Mouse (Mus musculus): ENCODE results near the gene Smarca2. TPM values are rescaled to one million over a fixed set of nuclear protein-coding genes. Genes with fewer than 3 reads are reported as not detected.

Gene Smarca2
- polyA plus RNA-seq, 1 experiment, result 2.1 TPM

DNA sequence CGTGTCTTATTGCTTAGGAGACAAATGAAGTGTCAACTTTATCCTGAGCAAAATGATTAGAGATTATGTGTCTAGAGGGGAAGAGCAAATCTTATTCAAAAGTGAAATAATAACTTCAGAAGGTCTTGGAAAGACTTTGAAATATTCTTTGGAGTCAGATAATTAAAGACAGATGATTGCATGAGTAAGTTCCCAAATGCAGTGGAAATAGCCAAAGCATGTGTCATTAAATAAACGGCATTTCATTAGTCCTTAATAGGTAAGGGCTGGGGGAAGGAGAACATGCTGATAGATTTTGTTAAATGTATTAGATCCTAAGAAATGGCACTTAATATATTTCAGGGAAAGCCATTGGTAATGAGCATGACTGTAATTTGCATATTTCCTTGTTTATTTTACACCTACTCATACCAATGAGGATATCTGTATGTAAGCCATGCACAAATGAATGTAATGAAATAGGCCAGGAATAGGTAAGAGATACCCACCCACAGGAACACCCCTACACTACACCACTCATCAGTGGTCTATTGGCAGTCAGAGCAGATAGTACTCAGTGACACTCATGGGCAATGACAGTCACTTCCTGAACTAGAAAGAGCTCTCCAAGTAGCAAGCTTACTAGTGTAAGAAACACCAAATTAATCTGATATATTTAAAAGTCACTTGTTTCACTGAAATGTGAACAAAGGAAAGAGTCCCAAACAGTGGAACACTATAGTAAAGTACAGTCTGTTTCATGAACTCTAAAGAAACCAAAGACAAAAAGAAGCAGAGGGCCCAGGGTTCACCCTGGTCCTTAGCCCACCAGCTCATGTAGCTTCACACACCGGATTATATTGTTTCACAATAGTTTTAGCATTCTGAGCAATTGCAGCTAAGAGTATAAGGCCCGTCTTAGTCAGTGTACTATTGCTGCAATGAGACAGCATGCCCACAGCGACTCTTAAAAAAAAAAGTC, 185.8 kb downstream of the Smarca2 start:
- H3K79me3 ChIP-seq (ENCODE audit: low read depth), result no peaks in the 10 kb centered on the region
- H3K36me3 ChIP-seq (ENCODE audit: control insufficient read depth, insufficient read depth), result no peaks in the 10 kb centered on the region
- H3ac ChIP-seq (ENCODE audit: control insufficient read depth, insufficient read length, low read depth), result no peak overlapping the region
- H3K27me3 ChIP-seq (ENCODE audit: control insufficient read depth, insufficient read depth, insufficient read length), result no peaks in the 10 kb centered on the region
- H3K79me2 ChIP-seq (ENCODE audit: control insufficient read depth, insufficient read depth), result no peaks in the 10 kb centered on the region
- TF ChIP-seq FOSL1 (IDR thresholded peaks at IDR 0.05; ENCODE audit: insufficient read depth, low read length, poor library complexity, severe bottlenecking), result no peak
- no peak for TF ChIP-seq MYOG (IDR thresholded peaks at IDR 0.05; ENCODE audit: control insufficient read depth, extremely low read depth, insufficient read length)
- no peak for TF ChIP-seq MAX (IDR thresholded peaks at IDR 0.05)
- no peak for TF ChIP-seq CEBPB (IDR thresholded peaks at IDR 0.05; ENCODE audit: low read depth)
- TF ChIP-seq MYOD1 (IDR thresholded peaks at IDR 0.05; ENCODE audit: control insufficient read depth, insufficient read length, low read depth), result no peak
- TF ChIP-seq USF1 (IDR thresholded peaks at IDR 0.05; ENCODE audit: low read depth), result no peak
- TF ChIP-seq CTCF (IDR thresholded peaks at IDR 0.05; ENCODE audit: control insufficient read depth, insufficient read depth, insufficient read length), result no peak
- H3K4me3 ChIP-seq (ENCODE audit: insufficient read depth, poor library complexity, severe bottlenecking), result no peak overlapping the region

DNA sequence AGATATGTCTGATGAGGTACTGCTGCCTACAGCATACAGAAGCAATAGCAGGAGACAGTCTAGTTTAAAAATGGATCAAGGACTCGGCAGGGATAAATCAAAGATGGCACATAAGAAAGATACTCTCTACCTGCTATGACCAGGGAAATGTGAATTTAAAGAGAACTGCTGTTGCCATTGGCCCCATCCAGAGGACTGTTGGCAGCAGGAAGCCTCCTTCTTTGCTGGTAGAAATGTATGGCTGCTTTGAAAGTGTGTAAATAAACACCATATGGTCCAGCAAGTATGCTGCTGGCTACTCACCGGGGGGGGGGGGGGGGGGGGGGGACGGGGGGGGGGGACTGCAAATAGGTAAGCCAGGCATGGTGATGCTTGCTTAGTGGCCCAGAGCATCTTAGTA, 189.5 kb downstream of the Smarca2 start:
- no peaks in the 10 kb centered on the region for H3K79me2 ChIP-seq (ENCODE audit: control insufficient read depth, insufficient read depth)
- no peaks in the 10 kb centered on the region for H3K36me3 ChIP-seq (ENCODE audit: control insufficient read depth, insufficient read depth)
- H3K79me3 ChIP-seq (ENCODE audit: low read depth), result no peaks in the 10 kb centered on the region
- no peak overlapping the region for H3K4me3 ChIP-seq (ENCODE audit: insufficient read depth, poor library complexity, severe bottlenecking)
- no peaks in the 10 kb centered on the region for H3K27me3 ChIP-seq (ENCODE audit: control insufficient read depth, insufficient read depth, insufficient read length)
- H3ac ChIP-seq (ENCODE audit: control insufficient read depth, insufficient read length, low read depth), result no peak overlapping the region
- TF ChIP-seq MYOG (IDR thresholded peaks at IDR 0.05; ENCODE audit: control insufficient read depth, extremely low read depth, insufficient read length) (no peak), CEBPB (IDR thresholded peaks at IDR 0.05; ENCODE audit: low read depth) (no peak), FOSL1 (IDR thresholded peaks at IDR 0.05; ENCODE audit: insufficient read depth, low read length, poor library complexity, severe bottlenecking) (no peak), MYOD1 (IDR thresholded peaks at IDR 0.05; ENCODE audit: control insufficient read depth, insufficient read length, low read depth) (no peak), CTCF (IDR thresholded peaks at IDR 0.05; ENCODE audit: control insufficient read depth, insufficient read depth, insufficient read length) (no peak)

DNA sequence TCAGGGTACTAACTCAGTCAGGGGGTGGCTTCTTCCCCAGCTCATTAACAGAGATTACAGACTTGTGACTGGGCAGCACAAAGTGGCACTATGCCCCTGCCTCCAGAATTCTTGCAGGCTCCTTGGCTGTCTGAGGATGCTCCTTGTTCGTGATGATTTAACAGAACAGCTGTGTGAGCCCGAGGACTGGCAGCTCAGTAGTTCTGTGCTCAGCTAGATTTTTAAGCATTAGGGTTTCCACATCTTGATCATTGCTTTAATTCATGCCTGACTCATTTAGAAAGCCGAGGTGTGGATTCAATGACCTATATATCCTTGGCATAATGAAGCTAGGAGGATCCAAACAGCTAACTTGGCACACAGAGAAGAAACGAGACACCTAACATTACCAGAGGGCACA, 191.2 kb downstream of the Smarca2 start:
- Histone ChIP-seq H3ac (ENCODE audit: control insufficient read depth, insufficient read length, low read depth) (no peak overlapping the region), H3K79me3 (ENCODE audit: low read depth) (no peaks in the 10 kb centered on the region), H3K36me3 (ENCODE audit: control insufficient read depth, insufficient read depth) (no peaks in the 10 kb centered on the region), H3K4me3 (ENCODE audit: insufficient read depth, poor library complexity, severe bottlenecking) (no peak overlapping the region), H3K79me2 (ENCODE audit: control insufficient read depth, insufficient read depth) (no peaks in the 10 kb centered on the region), H3K27me3 (ENCODE audit: control insufficient read depth, insufficient read depth, insufficient read length) (no peaks in the 10 kb centered on the region)
- TF ChIP-seq MYOG (IDR thresholded peaks at IDR 0.05; ENCODE audit: control insufficient read depth, extremely low read depth, insufficient read length) (no peak), CTCF (IDR thresholded peaks at IDR 0.05; ENCODE audit: control insufficient read depth, insufficient read depth, insufficient read length) (no peak), MAX (IDR thresholded peaks at IDR 0.05) (no peak), MYOD1 (IDR thresholded peaks at IDR 0.05; ENCODE audit: control insufficient read depth, insufficient read length, low read depth) (no peak), CEBPB (IDR thresholded peaks at IDR 0.05; ENCODE audit: low read depth) (no peak), USF1 (IDR thresholded peaks at IDR 0.05; ENCODE audit: low read depth) (no peak), FOSL1 (IDR thresholded peaks at IDR 0.05; ENCODE audit: insufficient read depth, low read length, poor library complexity, severe bottlenecking) (no peak)

DNA sequence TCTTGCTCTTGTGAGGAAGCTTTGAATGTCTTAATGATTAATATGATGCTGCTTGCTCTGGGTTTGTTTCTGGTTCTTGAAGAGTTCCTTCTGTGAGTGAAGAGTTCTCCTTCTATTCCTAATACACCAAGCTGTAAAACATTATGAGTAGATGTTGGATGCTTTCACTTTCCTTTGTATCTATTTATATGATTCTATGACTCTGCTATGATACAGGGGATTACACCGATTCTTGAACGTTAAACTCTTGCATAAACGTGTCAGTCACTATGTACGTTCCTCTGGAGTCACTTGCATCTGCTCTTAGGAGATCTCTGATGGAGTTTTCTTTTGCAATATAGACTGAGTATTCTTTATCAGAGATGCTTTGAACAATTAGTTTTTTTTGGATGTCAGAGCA, 199.6 kb downstream of the Smarca2 start:
- Histone ChIP-seq H3ac (ENCODE audit: control insufficient read depth, insufficient read length, low read depth) (no peak overlapping the region), H3K27me3 (ENCODE audit: control insufficient read depth, insufficient read depth, insufficient read length) (no peaks in the 10 kb centered on the region), H3K36me3 (ENCODE audit: control insufficient read depth, insufficient read depth) (no peaks in the 10 kb centered on the region), H3K4me3 (ENCODE audit: insufficient read depth, poor library complexity, severe bottlenecking) (no peak overlapping the region), H3K79me3 (ENCODE audit: low read depth) (no peaks in the 10 kb centered on the region), H3K79me2 (ENCODE audit: control insufficient read depth, insufficient read depth) (no peaks in the 10 kb centered on the region)
- no peak for TF ChIP-seq MAX (IDR thresholded peaks at IDR 0.05)
- no peak for TF ChIP-seq USF1 (IDR thresholded peaks at IDR 0.05; ENCODE audit: low read depth)
- no peak for TF ChIP-seq FOSL1 (IDR thresholded peaks at IDR 0.05; ENCODE audit: insufficient read depth, low read length, poor library complexity, severe bottlenecking)
- TF ChIP-seq MYOD1 (IDR thresholded peaks at IDR 0.05; ENCODE audit: control insufficient read depth, insufficient read length, low read depth), result no peak
- no peak for TF ChIP-seq CTCF (IDR thresholded peaks at IDR 0.05; ENCODE audit: control insufficient read depth, insufficient read depth, insufficient read length)
- TF ChIP-seq MYOG (IDR thresholded peaks at IDR 0.05; ENCODE audit: control insufficient read depth, extremely low read depth, insufficient read length), result no peak
- TF ChIP-seq CEBPB (IDR thresholded peaks at IDR 0.05; ENCODE audit: low read depth), result no peak

DNA sequence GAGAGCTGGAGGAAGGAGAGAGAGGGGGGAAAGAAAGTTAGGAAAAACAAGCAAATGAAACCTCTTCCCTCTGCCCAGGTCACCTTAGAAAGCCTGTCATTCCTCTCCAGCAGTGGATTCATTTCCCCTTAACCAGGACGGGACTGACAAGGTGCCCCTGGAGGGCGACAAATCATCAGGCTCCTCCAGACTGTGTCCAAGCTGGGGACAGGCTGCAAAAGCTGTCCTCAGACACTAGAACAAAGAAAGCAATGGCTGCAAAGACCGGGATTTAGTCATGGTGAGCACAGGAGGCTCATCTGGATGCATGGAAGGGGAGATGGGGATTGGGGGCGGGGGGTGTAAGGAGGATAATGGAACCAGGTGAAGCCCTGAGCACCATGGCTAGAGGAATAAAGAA, 209.8 kb downstream of the Smarca2 start:
- H3K4me3 ChIP-seq (ENCODE audit: insufficient read depth, poor library complexity, severe bottlenecking), result no peak overlapping the region
- TF ChIP-seq MAX (IDR thresholded peaks at IDR 0.05) (no peak), MYOD1 (IDR thresholded peaks at IDR 0.05; ENCODE audit: control insufficient read depth, insufficient read length, low read depth) (no peak)

More for the DNA sequence above, 209.8 kb downstream of the Smarca2 start:
- H3K79me3 ChIP-seq (ENCODE audit: low read depth), result no peaks in the 10 kb centered on the region
- no peak overlapping the region for H3ac ChIP-seq (ENCODE audit: control insufficient read depth, insufficient read length, low read depth)
- no peaks in the 10 kb centered on the region for H3K79me2 ChIP-seq (ENCODE audit: control insufficient read depth, insufficient read depth)
- no peaks in the 10 kb centered on the region for H3K36me3 ChIP-seq (ENCODE audit: control insufficient read depth, insufficient read depth)
- no peaks in the 10 kb centered on the region for H3K27me3 ChIP-seq (ENCODE audit: control insufficient read depth, insufficient read depth, insufficient read length)
